Mouse (Mus musculus) brain, adult 10 weeks (tissue): ENCODE measurements around the gene Sppl3. TPM values are rescaled to one million over a fixed set of nuclear protein-coding genes. Genes with fewer than 3 reads are reported as not detected.

Source experiments
- polyA plus RNA-seq: library from polyadenylated mRNA; stranded (reverse); fragments of 350-450 nt; fragmentation: Illumina TruSeq; extraction: RNeasy Lipid Tissue Mini Kit (QIAGEN cat#74804); gene quantifications from one replicate; pipeline ENCODE4 v1.2.3, GENCODE M21; 2015; ENCODE audit warnings: low read depth, low replicate concordance

Sppl3 gene
- 40.3 TPM for polyA plus RNA-seq

DNA sequence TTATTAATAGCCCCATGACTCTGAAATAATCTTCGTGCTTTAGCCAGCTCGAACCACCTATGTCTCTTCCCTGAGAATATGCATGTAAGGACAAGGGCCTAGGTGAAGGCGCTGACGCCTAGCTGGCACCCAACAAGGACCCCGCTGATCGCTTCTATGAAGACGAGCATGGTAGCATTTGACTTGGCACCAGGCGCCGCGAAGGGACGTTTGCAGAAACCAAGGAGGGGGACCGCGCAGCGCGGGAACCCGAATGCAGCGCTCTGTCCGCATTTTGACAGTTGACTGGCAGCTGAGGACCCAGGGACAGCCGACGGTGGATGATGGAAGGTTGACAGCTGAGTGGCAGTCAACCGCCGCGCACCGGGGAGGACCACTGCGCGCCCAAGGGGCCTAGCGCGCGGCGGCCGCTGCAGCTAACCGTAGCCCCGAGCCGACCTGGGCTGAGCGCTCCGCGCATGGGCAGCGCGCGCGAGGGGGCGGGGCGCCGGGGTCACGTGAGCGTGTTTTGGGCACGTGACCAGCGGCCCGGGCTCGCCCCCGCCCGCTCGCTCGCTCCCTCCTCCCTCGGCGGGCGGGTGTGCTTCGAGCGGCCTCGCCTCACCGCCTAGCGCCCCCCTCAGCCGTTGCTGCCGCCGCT is at the start of gene Sppl3:
TSS of gene Sppl3 (plus strand) at position 561 of the 640 bp plus-strand sequence.

GRCm38 (mm10) chr5:114970824-114971227 is 40.1 kb upstream of the Sppl3 start, which contains the start of gene Hnf1a:
Gene Hnf1a (minus strand): TSS chr5:114971094.

DNA sequence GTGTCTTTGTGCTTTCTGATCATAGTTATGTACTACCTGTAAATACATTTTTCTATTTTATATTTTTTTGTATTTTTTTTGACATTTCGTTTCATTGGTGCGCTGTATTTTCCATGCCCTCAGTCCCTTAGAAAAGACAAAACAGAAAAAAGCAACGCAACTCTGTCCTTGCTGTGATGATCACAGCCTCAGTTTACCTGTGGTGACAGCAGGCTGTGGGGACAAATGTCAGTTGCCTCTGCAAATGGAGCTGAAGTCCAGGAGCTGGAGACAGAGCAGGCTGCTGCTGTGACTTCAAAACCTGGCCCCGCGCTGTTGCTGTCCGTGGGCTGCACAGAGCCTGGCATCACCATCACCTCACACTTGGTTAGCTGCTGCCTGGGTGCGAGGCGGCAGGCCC is 87.3 kb downstream of the Sppl3 start, which contains the start of gene Gm10401:
TSS of gene Gm10401 (minus strand) at position 101 of the 400 bp plus-strand sequence.

GRCm38 (mm10) chr5:115118961-115119570 is 108.1 kb downstream of the Sppl3 start, which contains the start of gene Acads:
Gene Acads (minus strand): TSS chr5:115119346.

GRCm38 (mm10) chr5:115134234-115135165 is 123.6 kb downstream of the Sppl3 start, which contains the start of gene Unc119b:
Gene Unc119b (minus strand): TSS chr5:115134975.

Other genes with a start within 250 kb of the Sppl3 start
- 28.7 TPM for gene Ankrd13a, start 236.5 kb upstream of the Sppl3 start, polyA plus RNA-seq
- 32.9 TPM for gene Git2, start 235.6 kb upstream of the Sppl3 start, polyA plus RNA-seq
- gene 1500011B03Rik, start 187.7 kb upstream of the Sppl3 start, polyA plus RNA-seq, result 192 TPM
- gene 4930519G04Rik, start 157.5 kb upstream of the Sppl3 start, polyA plus RNA-seq, result not detected
- gene Gm9936, start 152.5 kb upstream of the Sppl3 start, polyA plus RNA-seq, result not detected
- gene Oasl2, start 114.2 kb upstream of the Sppl3 start, polyA plus RNA-seq, result 2.7 TPM
- 0.46 TPM for gene Oasl1, start 87.9 kb upstream of the Sppl3 start, polyA plus RNA-seq
- gene 2210016L21Rik, start 69.0 kb upstream of the Sppl3 start, polyA plus RNA-seq, result 117 TPM
- not detected for gene Hnf1a, start 40.0 kb upstream of the Sppl3 start, polyA plus RNA-seq
- gene Gm10401, start 87.2 kb downstream of the Sppl3 start, polyA plus RNA-seq, result not detected
- 11.1 TPM for gene Acads, start 108.2 kb downstream of the Sppl3 start, polyA plus RNA-seq
- gene Unc119b, start 123.8 kb downstream of the Sppl3 start, polyA plus RNA-seq, result 20.1 TPM
- gene Mlec, start 147.0 kb downstream of the Sppl3 start, polyA plus RNA-seq, result 58.1 TPM
- gene Cabp1, start 183.2 kb downstream of the Sppl3 start, polyA plus RNA-seq, result 250 TPM
- gene Pop5, start 224.7 kb downstream of the Sppl3 start, polyA plus RNA-seq, result 183 TPM